Mouse (Mus musculus): ENCODE data around the gene Cyp2d11. TPM values are rescaled to one million over a fixed set of nuclear protein-coding genes. Genes with fewer than 3 reads are reported as not detected.

The Cyp2d11 gene
- polyA plus RNA-seq, 1 experiment: not detected

- Histone ChIP-seq H3K4me3 (ENCODE audit: extremely low read depth, insufficient read depth, insufficient read length) (peak overlapping the region; percentile 88), H3K4me1 (ENCODE audit: control insufficient read depth, insufficient read depth, insufficient read length) (peaks cover 9% of the 10 kb centered on the region), H3K27ac (ENCODE audit: insufficient read depth, low read length) (peak overlapping the region; percentile 95), H3K27me3 (ENCODE audit: control insufficient read depth, insufficient read depth, low read length) (no peaks in the 10 kb centered on the region), H3K36me3 (ENCODE audit: control insufficient read depth, insufficient read depth, low read length) (peaks cover 15% of the 10 kb centered on the region)
- peak; percentile 97 to 99 for DNase-seq (ENCODE audit: low read depth in 1 of 2, low spot score in 2 of 2)
- TF ChIP-seq CTCF (IDR thresholded peaks at IDR 0.05; ENCODE audit: extremely low read depth, insufficient read depth, insufficient read length, insufficient replicate concordance): no peak
- TF ChIP-seq POLR2A (IDR thresholded peaks at IDR 0.05; ENCODE audit: low read depth, low read length): peak; percentile 71
- under 1% methylated on average over 51 of the region's 51 CpGs for WGBS
Observed at GRCm38 (mm10) chr15:82345820-82346470, 47.9 kb downstream of the Cyp2d11 start.

DNA sequence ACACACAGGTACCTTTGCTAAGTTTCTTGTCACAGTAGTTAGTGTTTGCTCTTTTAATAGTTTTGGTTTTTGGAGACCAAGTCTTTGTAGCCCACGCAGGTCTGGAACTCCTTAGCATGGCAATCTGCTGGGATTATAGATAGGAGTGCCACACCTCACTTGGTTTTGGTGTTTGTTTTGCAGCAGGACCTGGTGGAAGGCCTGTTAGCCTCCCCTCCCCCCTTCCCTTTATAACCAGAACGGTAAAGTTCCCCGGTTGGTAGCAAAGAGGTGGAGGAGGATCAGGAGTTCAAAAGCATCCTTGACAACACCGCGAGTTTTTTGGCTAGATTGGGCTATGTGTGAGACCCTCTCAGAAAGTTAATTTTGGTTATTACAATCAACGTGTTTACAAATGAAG lies 48.9 kb downstream of the Cyp2d11 start:
- no peak overlapping the region for H3K4me3 ChIP-seq (ENCODE audit: extremely low read depth, insufficient read depth, insufficient read length)
- H3K36me3 ChIP-seq (ENCODE audit: control insufficient read depth, insufficient read depth, low read length): peaks cover 15% of the 10 kb centered on the region
- TF ChIP-seq CTCF (IDR thresholded peaks at IDR 0.05; ENCODE audit: extremely low read depth, insufficient read depth, insufficient read length, insufficient replicate concordance): no peak
- no peak for TF ChIP-seq POLR2A (IDR thresholded peaks at IDR 0.05; ENCODE audit: low read depth, low read length)
- peaks cover 9% of the 10 kb centered on the region for H3K4me1 ChIP-seq (ENCODE audit: control insufficient read depth, insufficient read depth, insufficient read length)
- H3K27ac ChIP-seq (ENCODE audit: insufficient read depth, low read length): no peak overlapping the region
- H3K27me3 ChIP-seq (ENCODE audit: control insufficient read depth, insufficient read depth, low read length): no peaks in the 10 kb centered on the region
- WGBS: 84% methylated on average over 6 of the region's 6 CpGs
- no peak for DNase-seq (ENCODE audit: low read depth in 1 of 2, low spot score in 2 of 2)

DNA sequence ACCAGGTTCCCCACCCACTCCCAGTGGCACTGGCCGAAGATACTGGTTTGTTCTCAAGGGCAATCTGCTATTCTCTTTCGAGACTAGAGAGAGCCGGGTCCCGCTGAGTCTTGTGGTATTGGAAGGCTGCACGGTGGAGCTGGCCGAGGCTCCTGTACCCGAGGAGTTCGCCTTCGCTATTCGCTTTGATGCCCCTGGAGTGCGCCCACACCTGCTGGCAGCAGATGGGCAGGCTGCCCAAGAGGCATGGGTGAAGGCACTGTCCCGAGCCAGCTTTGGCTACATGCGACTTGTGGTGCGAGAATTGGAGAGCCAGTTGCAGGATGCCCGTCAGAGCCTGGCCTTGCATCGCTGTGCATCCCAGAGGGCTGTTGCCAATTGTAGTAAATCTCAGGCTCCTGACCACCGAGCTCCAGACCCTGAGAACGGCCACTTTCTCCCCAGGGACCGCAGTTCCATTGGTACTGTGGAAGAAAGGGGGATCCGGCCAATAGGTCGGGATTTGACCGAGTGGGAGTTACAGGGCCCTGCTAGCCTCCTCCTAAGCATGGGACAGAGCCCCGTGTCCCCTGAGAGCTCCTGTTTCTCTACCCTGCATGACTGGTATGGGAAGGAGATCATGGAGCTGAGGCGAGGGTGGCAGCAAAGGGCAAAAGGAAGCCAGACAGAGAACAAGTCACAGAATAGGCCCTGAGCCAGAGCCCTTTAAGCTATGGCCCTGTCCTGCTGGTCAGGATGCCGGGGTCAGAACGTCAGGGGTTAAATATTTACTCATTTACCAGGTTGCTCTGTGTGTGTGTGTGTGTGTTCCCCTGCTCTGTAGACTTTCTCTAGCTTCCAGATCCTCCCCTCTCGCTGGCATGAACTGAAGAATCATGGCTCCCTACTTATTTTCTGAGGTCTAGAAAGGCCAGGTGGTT lies 50.2 kb downstream of the Cyp2d11 start:
- H3K36me3 ChIP-seq (ENCODE audit: control insufficient read depth, insufficient read depth, low read length): peaks cover 3% of the 10 kb centered on the region
- no peaks in the 10 kb centered on the region for H3K27me3 ChIP-seq (ENCODE audit: control insufficient read depth, insufficient read depth, low read length)
- peaks cover 9% of the 10 kb centered on the region for H3K4me1 ChIP-seq (ENCODE audit: control insufficient read depth, insufficient read depth, insufficient read length)
- DNase-seq (ENCODE audit: low read depth in 1 of 2, low spot score in 2 of 2): no peak
- WGBS: 90% methylated on average over 27 of the region's 27 CpGs
- H3K4me3 ChIP-seq (ENCODE audit: extremely low read depth, insufficient read depth, insufficient read length): no peak overlapping the region
- TF ChIP-seq POLR2A (IDR thresholded peaks at IDR 0.05; ENCODE audit: low read depth, low read length): no peak
- no peak for TF ChIP-seq CTCF (IDR thresholded peaks at IDR 0.05; ENCODE audit: extremely low read depth, insufficient read depth, insufficient read length, insufficient replicate concordance)
- no peak overlapping the region for H3K27ac ChIP-seq (ENCODE audit: insufficient read depth, low read length)

DNA sequence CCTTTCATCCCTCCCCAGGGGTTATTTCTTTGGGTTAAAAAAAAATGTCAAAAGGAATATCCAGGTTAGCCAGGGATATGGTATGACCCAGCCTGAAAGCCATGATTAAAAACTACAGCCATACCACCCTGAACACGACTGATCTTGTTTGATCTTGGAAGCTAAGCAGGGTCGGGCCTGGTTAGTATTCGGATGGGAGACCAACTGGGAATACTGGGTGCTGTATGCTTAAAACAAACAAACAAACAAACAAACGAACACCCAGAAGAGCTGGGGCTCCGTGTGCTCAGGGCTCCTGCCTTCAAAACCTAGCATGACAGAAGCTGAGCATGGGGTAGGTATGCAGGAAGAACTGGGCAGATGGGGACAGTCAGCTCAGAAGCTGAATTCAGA lies 51.3 kb downstream of the Cyp2d11 start:
- Histone ChIP-seq H3K4me1 (ENCODE audit: control insufficient read depth, insufficient read depth, insufficient read length) (peaks cover 12% of the 10 kb centered on the region), H3K27me3 (ENCODE audit: control insufficient read depth, insufficient read depth, low read length) (no peaks in the 10 kb centered on the region), H3K4me3 (ENCODE audit: extremely low read depth, insufficient read depth, insufficient read length) (no peak overlapping the region), H3K27ac (ENCODE audit: insufficient read depth, low read length) (peak overlapping the region; percentile 71; the same call in 1 of the 2 replicates), H3K36me3 (ENCODE audit: control insufficient read depth, insufficient read depth, low read length) (no peaks in the 10 kb centered on the region)
- DNase-seq (ENCODE audit: low read depth in 1 of 2, low spot score in 2 of 2): no peak
- 81% methylated on average over 5 of the region's 5 CpGs for WGBS
- no peak for TF ChIP-seq CTCF (IDR thresholded peaks at IDR 0.05; ENCODE audit: extremely low read depth, insufficient read depth, insufficient read length, insufficient replicate concordance)
- TF ChIP-seq POLR2A (IDR thresholded peaks at IDR 0.05; ENCODE audit: low read depth, low read length): no peak

GRCm38 (mm10) chr15:82341675-82342542 lies 51.9 kb downstream of the Cyp2d11 start:
- H3K4me1 ChIP-seq (ENCODE audit: control insufficient read depth, insufficient read depth, insufficient read length): peaks cover 8% of the 10 kb centered on the region
- H3K27ac ChIP-seq (ENCODE audit: insufficient read depth, low read length): peak overlapping the region; percentile 71
- 27% methylated on average over 15 of the region's 15 CpGs for WGBS
- no peaks in the 10 kb centered on the region for H3K36me3 ChIP-seq (ENCODE audit: control insufficient read depth, insufficient read depth, low read length)
- no peak for DNase-seq (ENCODE audit: low read depth in 1 of 2, low spot score in 2 of 2)
- H3K27me3 ChIP-seq (ENCODE audit: control insufficient read depth, insufficient read depth, low read length): no peaks in the 10 kb centered on the region
- TF ChIP-seq POLR2A (IDR thresholded peaks at IDR 0.05; ENCODE audit: low read depth, low read length): no peak
- TF ChIP-seq CTCF (IDR thresholded peaks at IDR 0.05; ENCODE audit: extremely low read depth, insufficient read depth, insufficient read length, insufficient replicate concordance): no peak
- peak overlapping the region; percentile 49; the same call in 1 of the 2 replicates for H3K4me3 ChIP-seq (ENCODE audit: extremely low read depth, insufficient read depth, insufficient read length)

GRCm38 (mm10) chr15:82341036-82341501 lies 52.8 kb downstream of the Cyp2d11 start:
- H3K27me3 ChIP-seq (ENCODE audit: control insufficient read depth, insufficient read depth, low read length): no peaks in the 10 kb centered on the region
- H3K36me3 ChIP-seq (ENCODE audit: control insufficient read depth, insufficient read depth, low read length): 0 out of 2 replicates have a peak, but pooled peaks cover 2% of the 10 kb centered on the region
- WGBS: 6% methylated on average over 40 of the region's 40 CpGs
- DNase-seq (ENCODE audit: low read depth in 1 of 2, low spot score in 2 of 2): no peak
- TF ChIP-seq POLR2A (IDR thresholded peaks at IDR 0.05; ENCODE audit: low read depth, low read length) (no peak), CTCF (IDR thresholded peaks at IDR 0.05; ENCODE audit: extremely low read depth, insufficient read depth, insufficient read length, insufficient replicate concordance) (no peak)
- H3K4me3 ChIP-seq (ENCODE audit: extremely low read depth, insufficient read depth, insufficient read length): peak overlapping the region; percentile 49
- H3K27ac ChIP-seq (ENCODE audit: insufficient read depth, low read length): peak overlapping the region; percentile 72
- peaks cover 8% of the 10 kb centered on the region for H3K4me1 ChIP-seq (ENCODE audit: control insufficient read depth, insufficient read depth, insufficient read length)
